Mouse (Mus musculus) heart, embryonic 13.5 days (tissue): Measurements from ENCODE around the gene Tlcd1. TPM values are rescaled to one million over a fixed set of nuclear protein-coding genes. Genes with fewer than 3 reads are reported as not detected.

Experiments
- ATAC-seq: fragments of 200-750 bp; cut with Nextera tagmentation; 2 replicates; pipeline ENCODE4 v1.8.0; 2017; ENCODE audit warnings: moderate TSS enrichment; ENCODE audit not compliant: insufficient number of reproducible peaks, low FRiP score, low TSS enrichment; ENCODE audit errors: extremely low read depth
- H3K27ac ChIP-seq: fragments of 300-500 bp; sonication (generic); replicated peaks from 2 replicates; pipeline ENCODE4 v1.5.1; 2015; ENCODE audit warnings: moderate library complexity, mild to moderate bottlenecking, inconsistent platforms
- H3K27me3 ChIP-seq: fragments of 300-500 bp; sonication (generic); replicated peaks from 2 replicates; pipeline ENCODE4 v1.6.1; 2015; ENCODE audit warnings: mild to moderate bottlenecking, inconsistent platforms
- H3K36me3 ChIP-seq: fragments of 300-500 bp; sonication (generic); 2 replicates; pipeline ENCODE4 v1.6.1; 2015; ENCODE audit warnings: mild to moderate bottlenecking, inconsistent platforms
- H3K4me1 ChIP-seq: fragments of 300-500 bp; sonication (generic); 2 replicates; pipeline ENCODE4 v1.6.1; 2015; ENCODE audit warnings: inconsistent platforms
- H3K4me2 ChIP-seq: fragments of 300-500 bp; sonication (generic); 2 replicates; pipeline ENCODE4 v1.6.1; 2015; ENCODE audit warnings: inconsistent platforms, mild to moderate bottlenecking, moderate library complexity
- H3K4me3 ChIP-seq: fragments of 300-500 bp; sonication (generic); 2 replicates; pipeline ENCODE4 v1.5.1; 2015; ENCODE audit warnings: moderate library complexity, mild to moderate bottlenecking, inconsistent platforms
- H3K9ac ChIP-seq: fragments of 300-500 bp; sonication (generic); 2 replicates; pipeline ENCODE4 v1.6.1; 2015; ENCODE audit warnings: inconsistent platforms, mild to moderate bottlenecking, moderate library complexity
- H3K9me3 ChIP-seq: fragments of 300-500 bp; sonication (generic); 2 replicates; pipeline ENCODE4 v1.6.1; 2016; ENCODE audit warnings: inconsistent platforms
- WGBS: fragments of 180-500 bp; shearing (Covaris S2); methylation state at CpG from one replicate; pipeline ENCODE4 v1.1.7; 2015; ENCODE audit warnings: mixed read lengths; 5-methylcytosine and 5-hydroxymethylcytosine counted together
- polyA plus RNA-seq: library from polyadenylated mRNA; unstranded; fragments of >200 nt; fragmentation: Nextera tagmentation; extraction: Ambion mirVana; gene quantifications from 2 replicates; pipeline ENCODE4 v1.2.1, GENCODE M21; 2015

Tlcd1 gene
- polyA plus RNA-seq, 1 experiment from 2014 or later, result 14.7 TPM

DNA sequence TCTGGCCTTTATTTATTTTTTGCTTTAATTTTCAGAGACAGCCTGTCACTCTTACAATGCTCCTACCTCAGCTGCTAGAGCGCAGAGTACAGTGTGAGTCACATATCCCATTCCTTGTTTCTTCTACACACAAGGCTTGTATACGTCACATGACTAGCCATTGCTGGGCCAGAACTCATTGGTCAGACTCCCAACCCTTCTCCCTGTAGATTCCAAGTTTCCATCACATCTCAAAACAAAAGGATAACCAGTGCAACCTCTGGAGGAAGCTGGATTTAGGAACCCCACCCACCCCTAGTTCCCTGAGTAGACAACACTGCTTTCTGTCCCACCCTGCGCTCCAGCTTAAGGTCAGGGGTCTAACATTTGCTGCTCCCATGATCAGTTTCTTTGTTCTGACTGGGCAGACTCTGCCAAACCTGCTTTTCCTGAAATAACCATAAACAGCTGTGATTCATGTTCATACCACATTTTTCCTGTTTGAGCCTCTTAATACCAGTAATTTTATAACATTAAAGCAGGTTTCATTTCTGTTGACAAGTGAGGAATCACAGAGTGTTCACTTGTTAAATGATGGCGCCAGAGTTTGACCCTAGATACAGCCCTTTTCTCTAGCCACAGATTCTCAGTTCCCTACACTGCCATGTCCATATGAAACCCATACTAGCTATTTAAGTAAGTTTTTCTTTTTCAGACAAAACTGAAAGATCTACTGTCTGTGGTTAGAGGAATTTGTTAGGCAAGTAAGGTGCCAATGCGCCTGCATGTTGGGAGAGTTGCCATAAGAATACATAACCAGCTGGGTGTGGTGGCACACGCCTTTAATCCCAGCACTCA is 29.6 kb upstream of the Tlcd1 start:
- 93% methylated on average over 6 of the region's 6 CpGs for WGBS

DNA sequence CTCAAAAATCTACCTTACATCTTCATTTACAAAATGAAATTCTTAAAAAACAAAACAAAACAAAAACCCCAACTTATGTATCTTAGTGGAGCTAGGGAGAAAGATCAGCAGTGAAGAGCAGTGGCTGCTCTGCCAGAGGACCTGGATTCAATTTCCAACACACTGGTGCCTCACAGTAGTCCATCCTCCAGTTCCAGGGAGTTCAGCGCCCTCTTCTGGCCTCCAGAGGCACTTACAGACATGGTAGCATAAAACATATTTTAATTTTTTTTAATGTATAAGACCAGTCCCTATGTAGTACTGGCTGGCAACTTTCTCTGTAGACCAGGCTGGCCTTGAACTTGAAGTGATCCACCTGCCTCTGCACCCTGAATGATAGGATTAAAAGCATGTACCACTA is 25.4 kb upstream of the Tlcd1 start:
- H3K36me3 ChIP-seq, result peaks cover 98% of the 10 kb centered on the region

More for the DNA sequence above, 29.6 kb upstream of the Tlcd1 start:
- H3K4me2 ChIP-seq, result no peak overlapping the region
- no peaks in the 10 kb centered on the region for H3K9me3 ChIP-seq
- H3K27me3 ChIP-seq, result no peaks in the 10 kb centered on the region
- no peak for ATAC-seq
- no peak overlapping the region for H3K9ac ChIP-seq
- H3K36me3 ChIP-seq, result peaks cover 88% of the 10 kb centered on the region
- H3K4me3 ChIP-seq, result no peak overlapping the region
- H3K4me1 ChIP-seq, result peaks cover 5% of the 10 kb centered on the region
- no peak overlapping the region for H3K27ac ChIP-seq

DNA sequence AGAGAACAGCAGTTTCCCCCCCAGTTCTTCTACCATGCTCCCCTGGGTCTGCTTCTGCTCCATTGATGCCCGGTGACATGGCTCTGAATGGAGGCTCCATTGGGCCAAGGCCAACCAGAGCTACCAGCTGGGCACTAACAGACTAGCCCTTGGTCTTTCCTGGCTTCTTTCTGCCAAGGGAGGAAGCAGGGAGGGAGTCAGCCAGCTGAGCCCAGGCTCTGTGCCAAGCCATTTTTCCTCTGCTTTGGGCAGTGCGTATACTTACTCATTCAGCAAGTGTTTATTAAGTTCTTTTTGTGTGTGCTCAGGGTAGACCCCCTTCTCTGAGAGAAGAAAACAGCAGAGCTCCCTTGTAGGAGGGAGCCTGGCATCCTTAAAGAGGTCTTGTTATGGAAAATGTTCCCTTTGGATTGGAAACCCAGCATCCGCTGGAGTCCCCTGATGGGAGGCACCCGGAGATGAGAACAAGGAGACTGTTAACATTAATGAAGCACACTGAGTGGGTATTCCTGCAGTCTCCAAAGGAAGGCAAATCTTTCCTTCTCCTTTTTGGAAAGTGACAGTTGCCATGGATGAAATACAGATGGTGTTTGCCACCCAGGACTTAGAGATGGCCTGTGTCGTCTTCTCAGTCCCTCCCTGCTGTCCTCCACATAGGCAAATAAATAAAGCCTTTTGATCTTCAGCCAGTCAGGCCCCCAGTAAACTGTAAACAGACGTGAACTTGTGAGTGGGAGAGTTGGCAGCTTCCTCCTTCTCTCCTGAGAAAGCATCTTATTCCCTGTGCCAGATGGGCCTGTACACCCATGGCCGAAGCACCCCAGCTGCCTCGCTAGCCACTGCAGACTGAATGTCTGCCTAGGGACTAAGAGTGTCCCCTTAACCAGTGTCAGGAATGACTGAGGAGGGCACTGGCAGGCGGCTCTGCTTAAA is 23.9 kb upstream of the Tlcd1 start:
- Histone ChIP-seq H3K9ac (no peak overlapping the region; the same call in 1 of the 2 replicates), H3K4me2 (no peak overlapping the region), H3K4me3 (no peak overlapping the region), H3K27ac (peak overlapping the region; percentile 26), H3K27me3 (no peaks in the 10 kb centered on the region), H3K36me3 (peaks cover 99% of the 10 kb centered on the region), H3K9me3 (no peaks in the 10 kb centered on the region), H3K4me1 (peaks cover 12% of the 10 kb centered on the region; the same call in 1 of the 2 replicates)
- ATAC-seq, result no peak
- 67% methylated on average over 9 of the region's 9 CpGs for WGBS

More for the DNA sequence above, 25.4 kb upstream of the Tlcd1 start:
- WGBS, result 37% methylated on average over 1 of the region's 1 CpGs
- peaks cover 12% of the 10 kb centered on the region; the same call in 1 of the 2 replicates for H3K4me1 ChIP-seq
- H3K9me3 ChIP-seq, result no peaks in the 10 kb centered on the region
- H3K27me3 ChIP-seq, result no peaks in the 10 kb centered on the region
- ATAC-seq, result no peak
- no peak overlapping the region for H3K9ac ChIP-seq
- H3K27ac ChIP-seq, result no peak overlapping the region
- H3K4me3 ChIP-seq, result no peak overlapping the region
- H3K4me2 ChIP-seq, result no peak overlapping the region

DNA sequence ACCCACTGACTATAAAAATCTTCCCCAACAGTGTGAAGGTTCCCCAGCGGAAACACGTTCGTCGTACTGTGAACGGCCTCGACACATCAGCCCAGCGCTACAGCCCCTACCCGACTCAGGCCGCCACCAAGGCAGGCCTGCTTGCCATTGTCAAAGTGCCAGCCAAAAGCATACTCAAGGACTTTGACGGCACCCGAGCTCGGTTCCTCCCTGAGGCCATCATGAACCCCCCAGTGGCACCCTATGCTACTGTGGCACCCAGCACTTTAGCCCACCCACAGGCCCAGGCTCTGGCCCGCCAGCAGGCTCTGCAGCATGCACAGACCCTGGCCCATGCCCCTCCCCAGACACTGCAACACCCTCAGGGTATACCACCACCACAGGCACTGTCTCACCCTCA is 22.7 kb upstream of the Tlcd1 start:
- Histone ChIP-seq H3K36me3 (peaks cover 100% of the 10 kb centered on the region), H3K4me1 (peaks cover 12% of the 10 kb centered on the region), H3K9me3 (no peaks in the 10 kb centered on the region), H3K9ac (no peak overlapping the region), H3K4me2 (no peak overlapping the region), H3K27ac (no peak overlapping the region), H3K4me3 (no peak overlapping the region), H3K27me3 (no peaks in the 10 kb centered on the region)
- 88% methylated on average over 13 of the region's 13 CpGs for WGBS
- ATAC-seq, result no peak

GRCm38 (mm10) chr11:78155674-78156073 is 20.8 kb upstream of the Tlcd1 start:
- 88% methylated on average over 5 of the region's 5 CpGs for WGBS
- H3K4me1 ChIP-seq, result peaks cover 17% of the 10 kb centered on the region

GRCm38 (mm10) chr11:78156156-78156699 is 20.3 kb upstream of the Tlcd1 start:
- H3K36me3 ChIP-seq, result peaks cover 100% of the 10 kb centered on the region
- no peak overlapping the region for H3K9ac ChIP-seq
- ATAC-seq, result no peak
- H3K27me3 ChIP-seq, result no peaks in the 10 kb centered on the region
- no peak overlapping the region for H3K4me3 ChIP-seq
- H3K4me2 ChIP-seq, result no peak overlapping the region
- H3K27ac ChIP-seq, result no peak overlapping the region
- peaks cover 17% of the 10 kb centered on the region for H3K4me1 ChIP-seq
- WGBS, result 72% methylated on average over 6 of the region's 6 CpGs
- H3K9me3 ChIP-seq, result no peaks in the 10 kb centered on the region

More at GRCm38 (mm10) chr11:78155674-78156073, 20.8 kb upstream of the Tlcd1 start:
- H3K27me3 ChIP-seq, result no peaks in the 10 kb centered on the region
- H3K36me3 ChIP-seq, result peaks cover 100% of the 10 kb centered on the region
- no peak overlapping the region for H3K4me2 ChIP-seq
- no peak overlapping the region for H3K4me3 ChIP-seq
- no peak for ATAC-seq
- no peak overlapping the region for H3K27ac ChIP-seq
- no peaks in the 10 kb centered on the region for H3K9me3 ChIP-seq
- no peak overlapping the region for H3K9ac ChIP-seq

- Histone ChIP-seq H3K9ac (no peak overlapping the region; the same call in 1 of the 2 replicates), H3K9me3 (no peaks in the 10 kb centered on the region), H3K27me3 (no peaks in the 10 kb centered on the region), H3K4me2 (no peak overlapping the region), H3K4me3 (no peak overlapping the region), H3K4me1 (peaks cover 30% of the 10 kb centered on the region), H3K27ac (no peak overlapping the region), H3K36me3 (peaks cover 84% of the 10 kb centered on the region)
- no peak for ATAC-seq
- 18% methylated on average over 2 of the region's 2 CpGs for WGBS
Observed at GRCm38 (mm10) chr11:78159096-78159495, 17.4 kb upstream of the Tlcd1 start.

DNA sequence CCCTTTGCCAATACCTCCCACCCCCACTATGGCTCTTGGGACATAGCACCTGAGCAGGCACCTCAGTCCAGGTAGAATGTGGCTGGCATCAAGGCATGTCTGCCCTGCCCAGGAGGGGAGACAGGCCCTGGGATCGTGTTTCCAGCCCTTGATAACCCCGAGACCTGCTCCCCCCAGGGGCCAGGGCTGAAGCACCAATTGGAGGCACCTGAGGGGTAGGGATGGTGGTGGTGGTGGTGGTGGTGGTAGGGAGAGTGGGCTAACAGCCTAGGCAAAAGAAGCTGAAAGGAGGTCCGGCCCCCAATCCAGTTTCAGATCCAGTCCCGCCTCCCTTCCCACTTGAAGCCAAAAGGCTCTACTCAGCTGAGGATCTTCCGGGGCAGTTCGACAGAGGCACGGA is 17.0 kb upstream of the Tlcd1 start:
- H3K36me3 ChIP-seq, result peaks cover 80% of the 10 kb centered on the region
- no peaks in the 10 kb centered on the region for H3K9me3 ChIP-seq
- H3K9ac ChIP-seq, result no peak overlapping the region
- no peak overlapping the region for H3K27ac ChIP-seq
- H3K4me3 ChIP-seq, result no peak overlapping the region
- 69% methylated on average over 7 of the region's 7 CpGs for WGBS
- ATAC-seq, result no peak
- H3K27me3 ChIP-seq, result no peaks in the 10 kb centered on the region
- no peak overlapping the region for H3K4me2 ChIP-seq
- H3K4me1 ChIP-seq, result peaks cover 31% of the 10 kb centered on the region

DNA sequence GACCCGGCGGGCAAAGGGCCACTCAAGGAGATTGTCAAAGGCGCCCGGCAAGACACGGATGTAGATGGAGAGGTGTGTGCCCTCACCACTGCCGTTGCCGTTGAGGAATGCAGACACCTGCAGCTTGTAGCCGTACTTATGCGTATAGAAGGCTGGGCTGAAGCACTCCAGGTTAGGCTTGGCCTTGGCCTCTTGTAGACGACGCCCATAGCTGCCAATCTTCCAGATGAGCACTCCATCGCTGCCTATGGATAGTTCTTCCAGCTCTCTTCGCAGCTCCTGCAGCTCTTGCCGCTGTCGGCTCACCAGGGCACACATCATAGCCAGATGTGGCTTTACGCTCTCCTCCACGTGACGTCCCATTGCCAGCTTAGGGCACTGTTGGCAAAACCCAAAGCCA is 16.3 kb upstream of the Tlcd1 start:
- H3K27me3 ChIP-seq, result no peaks in the 10 kb centered on the region
- no peaks in the 10 kb centered on the region for H3K9me3 ChIP-seq
- no peak overlapping the region for H3K4me2 ChIP-seq
- 83% methylated on average over 18 of the region's 18 CpGs for WGBS
- H3K9ac ChIP-seq, result no peak overlapping the region
- H3K4me3 ChIP-seq, result no peak overlapping the region
- peaks cover 31% of the 10 kb centered on the region for H3K4me1 ChIP-seq
- H3K27ac ChIP-seq, result no peak overlapping the region
- ATAC-seq, result no peak
- peaks cover 73% of the 10 kb centered on the region for H3K36me3 ChIP-seq

- Histone ChIP-seq H3K4me2 (no peak overlapping the region), H3K9ac (no peak overlapping the region), H3K4me1 (peaks cover 32% of the 10 kb centered on the region), H3K27ac (no peak overlapping the region), H3K27me3 (no peaks in the 10 kb centered on the region), H3K36me3 (peaks cover 68% of the 10 kb centered on the region), H3K4me3 (no peak overlapping the region), H3K9me3 (no peaks in the 10 kb centered on the region)
- ATAC-seq, result no peak
- WGBS, result 86% methylated on average over 3 of the region's 3 CpGs
Observed at GRCm38 (mm10) chr11:78160675-78161074, 15.8 kb upstream of the Tlcd1 start.

DNA sequence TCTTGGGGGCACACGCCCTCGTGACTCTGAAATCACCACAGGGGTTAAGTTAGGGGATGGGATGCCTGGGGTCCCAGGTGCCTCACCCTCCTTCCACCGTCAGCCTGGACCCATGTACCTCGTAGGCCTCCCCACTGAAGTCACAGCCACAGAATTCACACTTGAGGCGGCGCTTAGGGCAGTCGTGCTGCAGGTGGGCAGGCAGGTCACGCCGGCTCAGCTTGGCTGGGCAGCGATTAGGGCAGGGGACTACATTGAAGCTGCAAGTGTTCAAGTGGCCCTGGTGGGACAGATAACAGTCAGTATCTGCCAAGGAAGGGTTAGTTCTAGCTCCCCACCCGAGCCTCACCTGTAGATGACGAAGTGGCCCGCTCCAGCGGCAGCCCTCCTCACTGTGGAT is 15.3 kb upstream of the Tlcd1 start:
- Histone ChIP-seq H3K4me1 (peaks cover 37% of the 10 kb centered on the region), H3K27ac (0 out of 2 replicates have a peak overlapping the region, but pooled peaks have one; percentile 15), H3K4me2 (no peak overlapping the region), H3K36me3 (peaks cover 63% of the 10 kb centered on the region), H3K9me3 (no peaks in the 10 kb centered on the region), H3K4me3 (no peak overlapping the region), H3K27me3 (no peaks in the 10 kb centered on the region), H3K9ac (peak overlapping the region; percentile 37; the same call in 1 of the 2 replicates)
- 88% methylated on average over 14 of the region's 14 CpGs for WGBS
- ATAC-seq, result no peak
